Mouse (Mus musculus): ENCODE measurements at regions not wholly inside any gene's neighbourhood (a gene's known extent, or its start where the extent isn't known, plus 50 kb on each side); places are given as distances from the start of the nearest gene placed in this dataset.

GRCm38 (mm10) chr14:96838910-96839309 is 320.0 kb upstream of the Klhl1 start:
- no peak for TF ChIP-seq POLR2A (IDR thresholded peaks at IDR 0.05; ENCODE audit: borderline replicate concordance, low read depth, low read length)
- no peak for TF ChIP-seq CTCF (IDR thresholded peaks at IDR 0.05; ENCODE audit: low read depth, low read length)

Data from bone marrow macrophage, adult 2 months (primary cell).